Mouse (Mus musculus) E14TG2a.4 (cell line): ENCODE measurements around the gene Exoc3l.

Experiments
- H3K27me3 ChIP-seq: 2 replicates; pipeline ENCODE4 v1.6.1; 2014; ENCODE audit warnings: low read length, control low read depth; ENCODE audit not compliant: insufficient read depth
- H3K36me3 ChIP-seq: 2 replicates; pipeline ENCODE4 v1.6.1; 2014; ENCODE audit warnings: low read length, control low read depth; ENCODE audit not compliant: insufficient read depth
- H3K4me1 ChIP-seq: replicated peaks from 2 replicates; pipeline ENCODE4 v1.6.1; 2014; ENCODE audit warnings: low read depth, low read length, control low read depth
- H3K4me3 ChIP-seq: replicated peaks from 2 replicates; pipeline ENCODE4 v1.5.1; 2014; ENCODE audit warnings: mild to moderate bottlenecking, low read length
- H3K9me3 ChIP-seq: 2 replicates; pipeline ENCODE4 v1.6.1; 2014; ENCODE audit warnings: low read length, control low read depth
- CTCF ChIP-seq: conservative IDR thresholded peaks from 2 replicates; pipeline ENCODE4 v1.5.1; 2014; ENCODE audit warnings: low read length
- NANOG ChIP-seq: IDR thresholded peaks from 2 replicates; pipeline ENCODE4 v1.6.1; 2014; ENCODE audit warnings: borderline replicate concordance, low read length, mixed read lengths
- POU5F1 ChIP-seq: IDR thresholded peaks from 2 replicates; pipeline ENCODE4 v1.6.1; 2014; ENCODE audit warnings: low read length, borderline replicate concordance

Exoc3l gene

DNA sequence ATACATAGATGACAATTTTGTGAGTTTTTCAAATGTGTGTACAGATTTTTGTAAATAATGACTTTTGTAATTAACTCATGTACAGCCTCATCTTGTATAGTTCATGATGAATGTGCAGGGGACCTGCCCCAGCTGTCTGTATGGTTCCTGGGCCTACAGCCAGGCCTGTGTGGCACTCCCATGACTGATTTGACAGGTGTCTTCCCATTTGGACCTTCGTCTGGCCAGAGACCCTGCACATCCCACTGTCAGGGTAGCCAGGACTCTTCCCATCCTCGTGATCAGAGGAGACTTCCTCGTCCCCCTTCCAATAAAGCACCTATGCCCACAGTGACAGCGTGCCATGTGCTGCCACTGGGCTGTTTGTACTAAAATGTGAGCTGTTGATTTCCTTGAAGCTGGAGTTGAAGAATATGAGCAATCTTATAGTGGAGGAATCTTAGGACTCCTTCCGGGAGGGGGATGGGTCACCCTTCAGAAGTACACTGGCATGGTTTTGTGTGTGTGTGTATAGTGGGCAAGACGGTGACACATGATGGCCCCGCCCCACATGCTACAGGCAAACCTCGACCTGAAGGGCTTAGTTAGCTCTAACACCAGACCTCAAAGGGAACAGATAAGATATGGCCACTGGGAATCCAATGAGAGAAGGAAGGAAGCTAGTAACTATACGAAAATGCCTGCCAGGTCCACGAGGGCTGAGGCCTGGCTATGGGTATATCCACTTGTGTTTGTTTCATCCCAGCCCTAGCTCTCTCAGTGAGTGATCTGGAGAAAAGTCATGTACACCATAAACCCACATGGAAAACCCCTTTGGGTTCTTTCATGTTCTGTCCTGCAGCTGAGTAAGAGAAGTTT, 43.0 kb downstream of the Exoc3l start:
- Histone ChIP-seq H3K4me3 (no peak overlapping the region), H3K27me3 (peaks cover 31% of the 10 kb centered on the region), H3K9me3 (no peaks in the 10 kb centered on the region), H3K4me1 (peaks cover 37% of the 10 kb centered on the region), H3K36me3 (peaks cover 57% of the 10 kb centered on the region)
- TF ChIP-seq POU5F1 = no peak
- TF ChIP-seq NANOG = no peak
- no peak for TF ChIP-seq CTCF

DNA sequence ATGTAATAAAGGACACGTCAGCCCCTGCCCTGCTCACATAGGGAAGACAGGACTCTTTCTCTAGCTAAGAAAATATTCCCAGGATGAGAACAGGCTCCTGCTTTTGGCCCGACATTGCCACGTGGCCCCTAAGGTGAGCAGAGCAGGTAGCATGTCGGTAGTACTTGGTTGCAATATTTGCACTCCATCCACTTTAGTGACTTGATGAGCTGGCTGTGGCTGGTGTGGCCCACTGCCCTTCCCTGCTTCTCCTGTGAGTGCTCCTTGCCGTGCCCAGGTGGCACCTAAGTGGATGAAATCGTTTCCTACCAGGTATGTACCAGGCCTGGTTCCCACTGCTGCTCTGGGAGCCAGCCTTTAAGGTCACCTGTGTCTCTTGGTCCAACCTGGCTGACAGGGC, 43.9 kb downstream of the Exoc3l start:
- Histone ChIP-seq H3K9me3 (no peaks in the 10 kb centered on the region), H3K4me1 (peaks cover 33% of the 10 kb centered on the region), H3K36me3 (peaks cover 66% of the 10 kb centered on the region), H3K4me3 (no peak overlapping the region), H3K27me3 (peaks cover 23% of the 10 kb centered on the region)
- no peak for TF ChIP-seq POU5F1
- TF ChIP-seq CTCF = no peak
- TF ChIP-seq NANOG = no peak

DNA sequence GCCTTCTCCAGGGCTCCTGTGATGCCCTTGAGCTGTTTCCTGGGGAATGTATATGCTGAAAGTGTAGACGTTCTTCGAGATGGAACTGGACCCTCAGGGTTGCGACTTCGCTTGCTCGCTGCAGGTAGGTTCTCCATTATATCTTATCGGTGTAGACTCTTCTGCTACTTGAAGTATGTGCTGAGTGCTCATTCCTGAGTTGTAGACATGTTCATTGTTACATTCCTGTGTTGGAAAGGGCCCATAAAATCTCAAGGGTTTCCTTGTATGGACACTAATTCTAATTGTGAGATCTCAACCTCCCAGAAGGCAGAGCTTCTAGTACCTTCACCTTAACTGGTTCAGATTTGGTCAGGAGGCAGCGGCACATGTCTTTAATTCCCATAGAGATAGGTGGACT, 54.9 kb downstream of the Exoc3l start:
- peaks cover 92% of the 10 kb centered on the region for H3K36me3 ChIP-seq
- no peaks in the 10 kb centered on the region for H3K27me3 ChIP-seq
- TF ChIP-seq POU5F1 (no peak), NANOG (no peak)

More for the DNA sequence above, 54.9 kb downstream of the Exoc3l start:
- peaks cover 37% of the 10 kb centered on the region for H3K4me1 ChIP-seq
- H3K4me3 ChIP-seq = no peak overlapping the region
- no peaks in the 10 kb centered on the region for H3K9me3 ChIP-seq
